Mouse (Mus musculus) kidney, adult 2 months (tissue): Measurements from ENCODE around the gene Mllt6. TPM values are rescaled to one million over a fixed set of nuclear protein-coding genes. Genes with fewer than 3 reads are reported as not detected.
"Not testable (repeated sequence)": the region's sequence is repeated elsewhere in the genome, so short reads cannot be mapped to it uniquely, and the experiment has no call there.

Experiments used
- DNase-seq: peaks from one replicate; pipeline ENCODE4 v3.0.0; 2021
- H3K27ac ChIP-seq: fragments of 200-500 bp; 2 replicates; pipeline ENCODE4 v1.5.1; 2012; ENCODE audit warnings: low read depth, low read length, control low read depth, inconsistent platforms; ENCODE audit not compliant: insufficient read depth
- H3K27me3 ChIP-seq: fragments of 200-500 bp; replicated peaks from 2 replicates; pipeline ENCODE4 v1.6.1; 2012; ENCODE audit warnings: mild to moderate bottlenecking, moderate library complexity, low read length, inconsistent platforms; ENCODE audit not compliant: control insufficient read depth, insufficient read depth
- H3K36me3 ChIP-seq: fragments of 200-500 bp; 2 replicates; pipeline ENCODE4 v1.6.1; 2012; ENCODE audit warnings: mild to moderate bottlenecking, moderate library complexity, low read length, inconsistent platforms; ENCODE audit not compliant: control insufficient read depth, insufficient read depth
- H3K4me1 ChIP-seq: fragments of 200-500 bp; 2 replicates; pipeline ENCODE4 v1.6.1; 2011; ENCODE audit warnings: low read length; ENCODE audit not compliant: control insufficient read depth, insufficient read depth
- H3K4me3 ChIP-seq: fragments of 200-500 bp; 2 replicates; pipeline ENCODE4 v1.5.1; 2011; ENCODE audit warnings: mild to moderate bottlenecking, low read depth, low read length, control low read depth; ENCODE audit not compliant: insufficient read depth
- CTCF ChIP-seq: fragments of 200-500 bp; conservative IDR thresholded peaks from 2 replicates; pipeline ENCODE4 v1.5.1; 2011; ENCODE audit warnings: low read depth, mild to moderate bottlenecking, control low read depth, low read length, moderate library complexity, mixed read lengths; ENCODE audit not compliant: insufficient read depth, insufficient read length
- POLR2A ChIP-seq: fragments of 200-500 bp; IDR thresholded peaks from one replicate; pipeline ENCODE4 v1.6.1; 2011; ENCODE audit warnings: low read depth, low read length, control low read depth
- WGBS: fragments of 180-500 bp; shearing (Covaris S2); methylation state at CpG from one replicate; pipeline ENCODE4 v1.1.7; 2018; 5-methylcytosine and 5-hydroxymethylcytosine counted together
- polyA plus RNA-seq: library from polyadenylated mRNA; depleted of rRNA; stranded (reverse); fragments of >200 nt; gene quantifications from 2 replicates; pipeline ENCODE4 v1.2.3, GENCODE M21; 2012

Mllt6 gene
- polyA plus RNA-seq, 1 experiment: 36.6 TPM

GRCm38 (mm10) chr11:97701581-97702392, 38.6 kb downstream of the Mllt6 start:
- Histone ChIP-seq H3K4me1 (peaks cover 13% of the 10 kb centered on the region; the same call in 1 of the 2 replicates), H3K4me3 (no peak overlapping the region), H3K36me3 (no peaks in the 10 kb centered on the region), H3K27ac (no peak overlapping the region), H3K27me3 (no peaks in the 10 kb centered on the region)
- no peak for DNase-seq
- WGBS: 54% methylated on average over 15 of the region's 15 CpGs
- no peak for TF ChIP-seq POLR2A
- TF ChIP-seq CTCF: no peak

- DNase-seq: peak; percentile 92
- Histone ChIP-seq H3K27ac (peak overlapping the region; percentile 32; the same call in 1 of the 2 replicates), H3K4me1 (peaks cover 13% of the 10 kb centered on the region; the same call in 1 of the 2 replicates), H3K4me3 (peak overlapping the region; percentile 78), H3K27me3 (no peaks in the 10 kb centered on the region), H3K36me3 (no peaks in the 10 kb centered on the region)
- TF ChIP-seq POLR2A (no peak), CTCF (no peak)
- WGBS: under 1% methylated on average over 24 of the region's 24 CpGs
Measured at GRCm38 (mm10) chr11:97702393-97702745, 39.2 kb downstream of the Mllt6 start.

- H3K4me3 ChIP-seq: peak within 1 kb of the TSS; percentile 78
- WGBS: under 1% methylated on average over 35 of the region's 35 CpGs
- TF ChIP-seq POLR2A (peak; percentile 68), CTCF (no peak)
Measured at GRCm38 (mm10) chr11:97703039-97703826, 40.0 kb downstream of the Mllt6 start, which contains the start of gene Psmb3. TSS of gene Psmb3 (plus strand) at chr11:97703399.

DNA sequence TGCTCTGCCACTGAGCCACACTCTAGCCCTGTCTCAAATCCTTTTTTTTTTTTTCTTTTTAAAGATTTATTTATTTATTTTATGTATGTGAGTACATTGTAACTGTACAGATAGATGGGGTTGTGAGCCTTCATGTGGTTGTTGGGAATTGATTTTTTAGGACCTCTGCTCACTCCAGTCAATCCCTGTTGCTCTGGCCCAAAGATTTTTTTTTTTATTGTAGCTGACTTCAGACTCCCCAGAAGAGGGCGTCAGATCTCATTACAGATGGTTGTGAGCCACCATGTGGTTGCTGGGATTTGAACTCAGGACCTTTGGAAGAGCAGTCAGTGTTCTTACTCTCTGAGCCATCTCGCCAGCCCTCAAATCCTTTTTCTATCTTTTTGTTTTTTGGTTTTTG, 46.9 kb downstream of the Mllt6 start:
- not testable (repeated sequence) for H3K4me3 ChIP-seq, H3K36me3 ChIP-seq, H3K4me1 ChIP-seq, DNase-seq, H3K27ac ChIP-seq, H3K27me3 ChIP-seq
- WGBS: 83% methylated on average over 2 of the region's 2 CpGs

More at GRCm38 (mm10) chr11:97703039-97703826, 40.0 kb downstream of the Mllt6 start, which contains the start of gene Psmb3:
- DNase-seq: peak; percentile 100
- Histone ChIP-seq H3K27ac (peak within 1 kb of the TSS; percentile 32; the same call in 1 of the 2 replicates), H3K27me3 (no peaks in the 10 kb centered on the region), H3K4me1 (peaks cover 13% of the 10 kb centered on the region; the same call in 1 of the 2 replicates), H3K36me3 (no peaks in the 10 kb centered on the region)

DNA sequence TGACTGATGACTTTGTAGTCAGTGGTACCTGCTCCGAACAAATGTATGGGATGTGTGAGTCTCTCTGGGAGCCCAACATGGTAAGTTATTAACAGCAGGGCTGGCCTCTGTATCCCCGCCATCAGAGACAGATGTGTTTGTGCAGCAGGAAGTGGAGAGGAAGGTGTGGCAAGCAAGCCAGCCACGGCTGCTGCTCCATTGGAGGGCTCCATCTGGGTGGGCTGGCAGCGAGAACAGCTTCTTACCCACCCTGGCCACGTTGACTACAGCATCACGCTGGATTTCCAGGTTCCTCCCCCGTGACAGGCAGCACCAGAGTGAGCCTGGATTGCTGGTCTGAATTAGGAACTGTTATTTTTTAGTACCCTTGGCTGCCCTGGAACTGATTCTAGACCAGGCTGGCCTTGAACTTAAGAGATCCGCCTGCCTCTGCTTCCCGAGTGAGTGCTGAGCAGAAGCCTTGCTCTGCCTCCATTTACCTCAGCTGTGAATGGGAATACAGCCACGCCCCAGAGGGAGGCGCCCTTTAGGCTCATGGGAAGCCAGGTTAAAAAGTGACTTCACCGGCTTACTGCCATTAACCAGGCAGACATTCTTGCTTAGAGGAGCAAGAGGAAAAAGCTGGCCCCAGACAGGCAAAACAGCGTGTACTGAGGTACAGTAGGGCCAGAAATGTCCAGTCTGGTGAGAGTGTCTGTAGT, 48.1 kb downstream of the Mllt6 start:
- H3K4me1 ChIP-seq: no peaks in the 10 kb centered on the region
- H3K27ac ChIP-seq: no peak overlapping the region
- H3K27me3 ChIP-seq: no peaks in the 10 kb centered on the region
- 65% methylated on average over 13 of the region's 13 CpGs for WGBS
- TF ChIP-seq POLR2A: no peak
- TF ChIP-seq CTCF: no peak
- DNase-seq: no peak
- no peak overlapping the region for H3K4me3 ChIP-seq
- no peaks in the 10 kb centered on the region for H3K36me3 ChIP-seq

GRCm38 (mm10) chr11:97712286-97712685, 49.1 kb downstream of the Mllt6 start:
- WGBS: 87% methylated on average over 15 of the region's 15 CpGs
- Histone ChIP-seq H3K27ac (no peak overlapping the region), H3K27me3 (no peaks in the 10 kb centered on the region), H3K4me3 (no peak overlapping the region), H3K36me3 (no peaks in the 10 kb centered on the region), H3K4me1 (no peaks in the 10 kb centered on the region)
- no peak for DNase-seq
- TF ChIP-seq CTCF (no peak), POLR2A (no peak)
